Mouse (Mus musculus) liver, adult 2 months (tissue): ENCODE data around the gene Rag2.
A peak's percentile ranks its signal among the peaks of the same experiment; 100 is the strongest.

Source experiments
- CTCF ChIP-seq: fragments of 200-500 bp; IDR thresholded peaks from 2 replicates; pipeline ENCODE4 v1.5.1; 2011; ENCODE audit warnings: low read depth, low read length, control low read depth
- POLR2A ChIP-seq: fragments of 200-500 bp; IDR thresholded peaks from 2 replicates; pipeline ENCODE4 v1.6.1; 2011; ENCODE audit warnings: low read length, control low read depth; ENCODE audit not compliant: insufficient read depth; ENCODE audit errors: extremely low read depth

DNA sequence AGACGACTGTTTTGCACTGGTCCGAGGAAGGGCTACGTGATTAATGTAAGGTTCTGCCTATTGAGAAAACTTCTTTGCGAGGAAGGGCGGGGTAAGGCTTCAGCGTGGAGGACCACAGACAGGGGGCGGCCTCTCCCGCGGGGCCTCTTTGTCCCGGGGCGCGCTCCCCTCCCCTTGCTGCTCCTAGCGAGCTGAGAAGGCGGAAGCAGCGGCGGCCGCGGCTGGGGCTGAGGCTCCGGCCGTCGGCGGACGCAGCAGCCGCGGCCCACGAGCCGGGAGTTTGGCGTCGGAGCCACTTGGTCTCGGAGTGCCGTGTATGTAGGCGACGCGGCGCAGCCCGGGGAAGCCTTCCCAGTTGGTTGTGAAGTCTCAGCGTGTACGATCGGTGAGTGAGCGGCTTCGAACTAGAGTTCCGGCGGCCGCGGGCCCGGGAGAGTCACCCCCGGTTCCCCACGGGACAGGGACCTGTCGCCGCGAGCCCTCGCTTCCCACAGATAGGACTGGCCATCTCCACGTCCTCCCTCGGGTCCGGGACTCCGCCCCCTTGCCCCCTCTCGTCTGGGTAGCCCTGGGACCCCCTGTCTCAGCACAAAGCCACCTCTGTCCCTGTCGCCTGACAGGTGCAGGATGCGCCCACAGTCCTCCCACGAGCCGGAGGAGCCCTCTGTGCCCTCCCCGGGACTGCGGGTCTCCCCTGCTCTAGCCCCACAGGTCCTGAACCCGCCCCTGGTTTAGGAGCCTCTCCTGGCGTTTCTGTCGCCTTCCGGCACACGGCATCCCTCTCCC is 53.9 kb downstream of the Rag2 start, which contains the start of gene Traf6:
- TF ChIP-seq CTCF = peak; percentile 79
- peak; percentile 46; the same call in 1 of the 2 replicates for TF ChIP-seq POLR2A
